Mouse (Mus musculus) limb, embryonic 15.5 days (tissue): ENCODE measurements around the gene Rgs13. TPM values are rescaled to one million over a fixed set of nuclear protein-coding genes. Genes with fewer than 3 reads are reported as not detected.
"Not testable (repeated sequence)": the region's sequence is repeated elsewhere in the genome, so short reads cannot be mapped to it uniquely, and the experiment has no call there.

ENCODE experiments used
- ATAC-seq: fragments of 200-750 bp; cut with Nextera tagmentation; 2 replicates; pipeline ENCODE4 v1.8.0; 2017; ENCODE audit warnings: low read depth, moderate TSS enrichment; ENCODE audit not compliant: insufficient number of reproducible peaks, low FRiP score, low TSS enrichment
- H3K27ac ChIP-seq: fragments of 300-500 bp; sonication (generic); 2 replicates; pipeline ENCODE4 v1.5.1; 2015; ENCODE audit warnings: moderate library complexity, mild to moderate bottlenecking, inconsistent platforms
- H3K27me3 ChIP-seq: fragments of 300-500 bp; sonication (generic); 2 replicates; pipeline ENCODE4 v1.6.1; 2015; ENCODE audit warnings: inconsistent platforms
- H3K36me3 ChIP-seq: fragments of 300-500 bp; sonication (generic); 2 replicates; pipeline ENCODE4 v1.6.1; 2015; ENCODE audit warnings: inconsistent platforms
- H3K4me1 ChIP-seq: fragments of 300-500 bp; sonication (generic); 2 replicates; pipeline ENCODE4 v1.6.1; 2015; ENCODE audit warnings: inconsistent platforms
- H3K4me2 ChIP-seq: fragments of 300-500 bp; sonication (generic); 2 replicates; pipeline ENCODE4 v1.6.1; 2015; ENCODE audit warnings: mild to moderate bottlenecking, inconsistent platforms
- H3K4me3 ChIP-seq: fragments of 300-500 bp; sonication (generic); 2 replicates; pipeline ENCODE4 v1.5.1; 2015; ENCODE audit warnings: mild to moderate bottlenecking, inconsistent platforms
- H3K9ac ChIP-seq: fragments of 300-500 bp; sonication (generic); 2 replicates; pipeline ENCODE4 v1.6.1; 2015; ENCODE audit warnings: inconsistent platforms
- H3K9me3 ChIP-seq: fragments of 300-500 bp; sonication (generic); 2 replicates; pipeline ENCODE4 v1.6.1; 2016; ENCODE audit warnings: inconsistent platforms
- WGBS: fragments of 180-500 bp; shearing (Covaris S2); methylation state at CpG from one replicate; pipeline ENCODE4 v1.1.7; 2015; 5-methylcytosine and 5-hydroxymethylcytosine counted together
- polyA plus RNA-seq: library from polyadenylated mRNA; unstranded; fragments of >200 nt; fragmentation: Nextera tagmentation; extraction: Ambion mirVana; gene quantifications from 2 replicates; pipeline ENCODE4 v1.2.1, GENCODE M21; 2015

Rgs13 gene
- polyA plus RNA-seq, 1 experiment from 2014 or later, result 1.2 TPM

DNA sequence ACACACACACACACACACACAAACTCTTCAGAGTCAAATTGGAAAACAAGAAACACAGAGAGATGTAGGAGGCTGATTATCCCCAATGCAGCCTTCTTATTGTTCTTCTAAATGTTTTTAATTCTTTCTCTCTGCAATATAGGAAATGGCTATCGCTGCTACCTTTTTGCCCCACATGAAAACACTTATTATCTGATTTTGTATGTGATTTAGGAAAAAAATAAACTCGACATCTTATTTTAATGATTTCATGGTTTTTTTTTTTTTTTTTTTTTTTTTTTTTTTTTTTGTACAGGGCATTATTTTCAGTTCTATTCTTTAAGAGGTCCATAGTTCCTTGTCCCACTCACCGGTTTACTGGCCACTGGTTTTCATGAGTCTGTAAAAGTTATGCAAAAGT, 27.2 kb downstream of the Rgs13 start:
- Histone ChIP-seq H3K9me3 (no peaks in the 10 kb centered on the region), H3K4me1 (no peaks in the 10 kb centered on the region), H3K27ac (no peak overlapping the region), H3K4me2 (no peak overlapping the region), H3K27me3 (no peaks in the 10 kb centered on the region), H3K36me3 (no peaks in the 10 kb centered on the region), H3K9ac (no peak overlapping the region), H3K4me3 (no peak overlapping the region)
- 70% methylated on average over 3 of the region's 3 CpGs for WGBS
- ATAC-seq, result no peak

DNA sequence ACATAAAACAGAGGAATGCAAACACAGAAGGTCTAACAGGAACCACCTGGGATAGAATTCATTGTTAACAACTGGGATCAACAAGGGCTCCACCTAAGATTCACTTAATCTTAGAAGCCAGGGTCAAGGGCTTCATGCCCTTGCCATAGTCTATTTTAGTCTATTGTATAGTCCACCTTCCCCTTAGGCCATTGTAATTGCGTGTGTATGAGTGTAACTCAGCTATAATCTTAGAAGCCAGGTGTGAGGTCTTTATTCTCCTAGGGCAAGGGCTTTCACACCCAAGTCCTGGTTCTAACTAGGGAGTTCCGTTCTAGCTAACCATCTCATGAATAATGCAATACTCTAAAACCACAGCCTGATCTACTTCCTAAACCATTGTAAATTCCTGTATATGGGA, 35.8 kb downstream of the Rgs13 start:
- WGBS, result 83% methylated on average over 2 of the region's 2 CpGs
- not testable (repeated sequence) for H3K4me3 ChIP-seq, H3K9me3 ChIP-seq, H3K4me1 ChIP-seq, H3K9ac ChIP-seq, ATAC-seq, H3K27ac ChIP-seq, H3K27me3 ChIP-seq, H3K36me3 ChIP-seq, H3K4me2 ChIP-seq

DNA sequence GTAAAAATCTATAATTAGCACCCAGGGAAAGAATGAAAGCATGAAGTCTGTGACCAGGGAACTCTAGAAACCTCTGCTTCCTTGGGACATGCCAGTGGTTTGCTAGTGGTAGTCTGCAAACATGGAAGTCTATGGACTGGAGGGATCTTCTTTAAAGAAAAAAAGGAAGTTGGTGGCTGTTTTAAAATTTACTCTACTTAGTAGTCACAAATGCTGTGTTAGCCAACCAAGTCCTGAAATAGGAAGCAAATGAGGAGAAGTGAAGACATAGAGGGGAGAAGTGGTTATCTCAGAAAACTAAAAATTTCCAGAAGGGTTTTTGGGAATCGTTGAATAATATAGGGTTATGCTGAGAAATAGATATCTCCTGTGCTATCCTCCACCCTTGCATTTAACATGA, 37.3 kb downstream of the Rgs13 start:
- ATAC-seq, result no peak
- 88% methylated on average over 1 of the region's 1 CpGs for WGBS
- Histone ChIP-seq H3K4me2 (no peak overlapping the region), H3K27me3 (no peaks in the 10 kb centered on the region), H3K4me1 (no peaks in the 10 kb centered on the region), H3K9ac (no peak overlapping the region), H3K9me3 (no peaks in the 10 kb centered on the region), H3K27ac (no peak overlapping the region), H3K4me3 (no peak overlapping the region), H3K36me3 (no peaks in the 10 kb centered on the region)

DNA sequence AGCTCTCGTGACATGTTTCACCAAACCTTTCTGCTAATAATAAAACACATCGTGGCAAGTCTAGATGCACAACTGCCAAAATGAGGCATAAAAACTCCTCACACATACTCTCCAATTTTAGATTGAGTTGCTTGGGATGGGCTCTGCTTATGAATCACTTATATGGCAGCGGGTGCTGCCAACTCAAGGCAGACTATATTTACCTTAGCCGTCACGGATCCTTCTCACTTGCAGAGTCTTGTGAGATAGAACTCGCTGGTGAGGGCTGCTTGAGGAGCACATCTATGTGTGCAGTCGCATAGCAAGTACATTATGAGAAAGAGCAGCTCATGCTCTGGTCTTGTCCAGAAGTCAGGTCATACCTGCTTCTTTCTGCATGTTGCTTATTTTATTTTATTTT, 49.2 kb downstream of the Rgs13 start:
- H3K4me3 ChIP-seq, result no peak overlapping the region
- no peaks in the 10 kb centered on the region for H3K36me3 ChIP-seq
- no peak overlapping the region for H3K9ac ChIP-seq
- no peaks in the 10 kb centered on the region for H3K9me3 ChIP-seq
- H3K4me1 ChIP-seq, result no peaks in the 10 kb centered on the region
- H3K4me2 ChIP-seq, result no peak overlapping the region
- no peak overlapping the region for H3K27ac ChIP-seq
- ATAC-seq, result no peak
- H3K27me3 ChIP-seq, result no peaks in the 10 kb centered on the region
- 84% methylated on average over 7 of the region's 7 CpGs for WGBS

DNA sequence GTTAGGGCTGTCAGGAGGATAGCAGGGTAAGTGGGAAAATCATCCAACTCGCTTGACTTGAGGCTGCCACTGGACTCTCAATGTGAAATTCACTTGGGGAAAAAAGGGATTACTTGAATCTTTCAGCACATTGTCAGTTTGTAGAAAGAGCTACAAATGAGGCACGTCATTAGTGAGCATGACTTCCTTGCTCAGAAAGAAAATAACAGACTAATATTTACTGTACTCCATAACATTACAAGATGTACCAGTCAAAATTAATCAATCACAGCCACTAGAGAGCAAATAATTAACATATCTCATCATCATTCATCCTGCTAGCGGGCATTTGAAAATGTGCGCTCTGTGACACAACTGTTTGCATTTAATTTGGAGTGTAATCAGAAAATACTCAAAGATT, 57.1 kb downstream of the Rgs13 start:
- Histone ChIP-seq H3K27ac (no peak overlapping the region), H3K4me1 (no peaks in the 10 kb centered on the region), H3K4me2 (no peak overlapping the region), H3K9me3 (no peaks in the 10 kb centered on the region), H3K36me3 (no peaks in the 10 kb centered on the region), H3K4me3 (no peak overlapping the region), H3K9ac (no peak overlapping the region), H3K27me3 (no peaks in the 10 kb centered on the region)
- 83% methylated on average over 4 of the region's 4 CpGs for WGBS
- no peak for ATAC-seq

DNA sequence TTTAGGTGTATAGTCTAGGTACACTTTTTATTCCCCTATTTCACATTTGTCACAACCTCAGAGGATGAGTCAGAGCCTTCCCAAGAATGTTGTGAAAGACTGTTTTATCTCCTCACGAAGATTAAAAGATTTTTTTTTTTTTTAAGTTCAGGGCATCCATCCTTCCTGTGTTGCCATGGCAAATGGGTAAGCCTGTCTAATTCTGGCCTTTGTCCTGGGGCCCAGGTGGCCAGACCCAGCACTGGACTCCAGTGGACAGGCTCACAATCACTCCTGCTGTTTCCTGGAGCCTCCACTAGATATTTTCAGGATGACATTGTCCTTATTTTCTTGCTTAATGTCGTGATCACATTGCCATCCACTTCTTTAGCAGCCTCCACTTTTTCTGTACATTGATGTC, 57.7 kb downstream of the Rgs13 start:
- Histone ChIP-seq H3K36me3 (no peaks in the 10 kb centered on the region), H3K9ac (no peak overlapping the region), H3K9me3 (no peaks in the 10 kb centered on the region), H3K27ac (no peak overlapping the region), H3K4me3 (no peak overlapping the region), H3K4me1 (no peaks in the 10 kb centered on the region), H3K4me2 (no peak overlapping the region), H3K27me3 (no peaks in the 10 kb centered on the region)
- 73% methylated on average over 2 of the region's 2 CpGs for WGBS
- ATAC-seq, result no peak

DNA sequence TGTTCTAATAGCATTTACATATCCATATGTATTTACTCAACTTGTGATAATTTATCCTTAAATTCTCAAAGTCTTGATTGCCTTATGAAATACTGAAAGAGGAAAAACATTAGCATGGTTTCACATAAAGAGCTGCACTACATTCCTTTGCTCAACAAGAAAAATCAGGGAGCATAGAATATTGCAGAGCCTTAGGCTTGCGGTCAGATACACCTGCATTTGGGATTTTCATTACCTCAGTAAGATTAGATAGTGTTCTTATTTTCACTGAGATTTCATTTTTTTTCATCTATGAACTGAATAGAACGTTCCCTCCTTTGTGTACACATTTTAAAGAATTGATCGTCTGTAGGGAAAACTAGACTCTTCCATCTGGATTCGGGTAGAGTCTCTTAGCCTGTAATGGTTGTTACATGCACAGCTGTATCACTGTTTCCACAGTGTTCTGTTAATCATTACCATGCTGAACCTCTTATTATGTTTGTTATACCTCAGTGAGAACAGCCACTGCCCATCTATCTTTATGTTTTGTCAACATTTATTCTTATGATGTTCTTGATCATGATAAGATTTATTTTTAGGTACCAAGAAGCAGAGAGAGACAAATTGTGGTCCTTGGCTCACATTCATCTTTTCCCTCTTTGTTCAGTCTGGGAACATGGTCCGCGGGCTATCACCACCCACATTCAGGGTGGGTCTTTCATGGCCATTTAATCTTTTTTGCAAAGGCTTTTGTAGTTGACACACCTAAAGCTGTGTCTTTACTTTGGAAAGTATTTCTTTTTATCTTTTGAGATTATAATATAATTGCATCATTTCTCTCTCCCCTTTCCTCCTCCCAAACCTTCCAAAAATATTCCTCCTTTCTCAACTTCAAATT, 61.1 kb downstream of the Rgs13 start:
- H3K9me3 ChIP-seq, result no peaks in the 10 kb centered on the region
- WGBS, result 70% methylated on average over 6 of the region's 6 CpGs
- no peak overlapping the region for H3K27ac ChIP-seq
- H3K36me3 ChIP-seq, result no peaks in the 10 kb centered on the region
- ATAC-seq, result no peak
- H3K4me1 ChIP-seq, result 0 out of 2 replicates have a peak, but pooled peaks cover 6% of the 10 kb centered on the region
- no peak overlapping the region for H3K9ac ChIP-seq
- H3K27me3 ChIP-seq, result no peaks in the 10 kb centered on the region
- H3K4me2 ChIP-seq, result no peak overlapping the region
- H3K4me3 ChIP-seq, result no peak overlapping the region

DNA sequence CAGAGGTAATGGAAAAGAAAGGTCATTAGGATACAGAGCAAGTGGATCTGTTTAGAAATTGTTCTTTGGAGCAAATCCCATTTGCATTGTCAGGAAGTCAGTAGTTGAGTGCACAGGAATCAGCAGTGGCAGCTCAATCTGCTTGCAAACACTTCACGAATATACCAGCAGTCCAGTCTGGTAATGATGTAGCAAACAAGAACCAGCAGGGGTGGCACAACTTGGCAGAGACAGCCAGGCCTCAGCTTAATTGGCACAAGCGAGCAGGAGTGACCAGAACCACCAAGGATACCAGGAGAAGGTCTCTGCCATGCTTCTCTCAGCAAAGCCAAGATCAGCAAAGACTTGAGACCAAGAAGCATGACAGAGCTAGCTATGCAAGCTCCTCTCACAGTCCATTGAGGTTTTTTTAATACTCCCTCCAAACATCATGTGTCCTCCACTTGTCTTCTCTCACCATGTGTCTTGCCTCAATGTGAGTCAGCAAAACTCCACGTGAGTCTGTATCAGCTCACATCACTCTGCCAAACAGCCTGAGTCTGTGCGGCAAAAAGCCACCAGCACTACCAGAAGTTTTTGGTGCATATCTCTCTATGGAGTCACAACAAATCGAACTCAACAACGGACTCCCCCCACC, 63.6 kb downstream of the Rgs13 start:
- WGBS, result 71% methylated on average over 6 of the region's 6 CpGs

DNA sequence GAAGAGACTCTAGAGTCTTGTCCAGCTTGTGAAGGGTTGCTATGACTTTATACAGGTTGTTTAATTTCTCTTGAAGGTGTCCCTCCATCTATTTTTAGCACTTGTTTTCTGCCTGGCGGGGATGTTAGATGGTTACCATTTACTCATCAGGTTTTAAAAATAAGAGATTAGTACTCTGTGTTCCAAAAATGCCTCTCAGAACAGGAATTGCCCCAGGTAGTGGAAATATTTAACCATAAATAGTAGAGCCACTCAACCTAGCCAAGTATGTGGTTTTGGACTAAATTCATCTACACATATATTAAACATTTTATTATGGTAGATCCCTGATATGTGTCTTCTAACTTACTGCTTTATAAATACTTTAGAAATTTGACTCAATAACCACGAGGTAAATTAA, 64.2 kb downstream of the Rgs13 start:
- 49% methylated on average over 2 of the region's 2 CpGs for WGBS
- Histone ChIP-seq H3K4me2 (no peak overlapping the region), H3K27me3 (no peaks in the 10 kb centered on the region), H3K4me3 (no peak overlapping the region), H3K9ac (no peak overlapping the region), H3K36me3 (no peaks in the 10 kb centered on the region), H3K4me1 (0 out of 2 replicates have a peak, but pooled peaks cover 6% of the 10 kb centered on the region), H3K27ac (no peak overlapping the region), H3K9me3 (no peaks in the 10 kb centered on the region)
- no peak for ATAC-seq

More for the DNA sequence above, 63.6 kb downstream of the Rgs13 start:
- ATAC-seq, result no peak
- no peaks in the 10 kb centered on the region for H3K27me3 ChIP-seq
- H3K9me3 ChIP-seq, result no peaks in the 10 kb centered on the region
- H3K4me1 ChIP-seq, result 0 out of 2 replicates have a peak, but pooled peaks cover 6% of the 10 kb centered on the region
- H3K9ac ChIP-seq, result no peak overlapping the region
- no peaks in the 10 kb centered on the region for H3K36me3 ChIP-seq
- no peak overlapping the region for H3K4me3 ChIP-seq
- no peak overlapping the region for H3K4me2 ChIP-seq
- no peak overlapping the region for H3K27ac ChIP-seq

DNA sequence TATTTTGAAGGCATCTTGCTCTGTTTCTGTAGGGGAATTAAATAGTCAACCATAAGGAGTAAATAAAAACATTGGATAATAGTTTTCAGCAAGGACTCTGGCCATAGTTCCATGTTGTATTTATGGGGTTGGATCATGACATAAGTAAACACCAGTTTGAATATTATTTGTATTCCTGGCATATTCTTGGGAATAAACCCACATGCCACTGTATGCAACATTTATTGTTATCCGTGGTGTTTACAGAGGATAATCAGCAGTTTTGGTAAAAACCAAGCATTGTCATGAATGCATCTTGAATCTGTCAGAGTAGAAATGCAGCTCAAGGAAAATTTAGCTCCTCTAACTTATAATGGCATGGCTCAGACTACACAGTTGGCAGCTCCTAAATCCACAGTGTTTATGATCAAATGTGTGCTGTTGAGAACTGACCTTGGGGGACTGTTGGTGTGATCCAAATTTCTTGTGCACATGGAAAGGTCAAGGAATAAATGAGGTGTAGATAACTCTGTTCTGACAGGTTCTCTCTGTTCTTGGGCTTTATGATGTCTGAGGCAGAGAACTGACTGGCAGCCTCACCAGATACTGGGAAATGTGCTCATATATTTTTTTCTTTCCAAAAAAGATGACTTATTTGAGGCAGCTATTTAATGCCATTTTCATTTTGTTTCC, 78.4 kb downstream of the Rgs13 start:
- H3K4me1 ChIP-seq, result no peaks in the 10 kb centered on the region
- H3K4me2 ChIP-seq, result no peak overlapping the region
- 71% methylated on average over 1 of the region's 1 CpGs for WGBS
- no peak; the same call in 1 of the 2 replicates for ATAC-seq
- no peaks in the 10 kb centered on the region for H3K36me3 ChIP-seq
- H3K9me3 ChIP-seq, result no peaks in the 10 kb centered on the region
- H3K27me3 ChIP-seq, result no peaks in the 10 kb centered on the region
- H3K9ac ChIP-seq, result no peak overlapping the region
- H3K4me3 ChIP-seq, result no peak overlapping the region
- H3K27ac ChIP-seq, result no peak overlapping the region

DNA sequence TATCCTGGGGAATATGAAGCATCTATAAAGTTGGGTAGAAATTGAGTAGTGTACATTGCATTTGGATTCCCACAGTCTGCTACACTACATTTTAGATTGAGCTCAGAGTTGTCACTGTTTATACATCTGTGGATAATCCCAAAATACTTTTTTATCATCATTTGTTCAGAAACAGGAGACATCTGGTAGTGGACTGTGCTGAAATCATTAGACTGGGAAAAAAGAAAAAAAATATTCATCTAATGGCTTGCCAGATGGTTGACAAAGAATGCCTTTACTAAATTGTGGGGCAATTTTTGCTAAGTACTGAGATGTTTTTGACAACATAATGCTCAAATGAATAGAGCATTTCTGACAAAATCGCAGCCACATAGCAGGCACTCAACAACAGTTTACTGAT, 86.8 kb downstream of the Rgs13 start:
- no peak for ATAC-seq
- Histone ChIP-seq H3K27ac (no peak overlapping the region), H3K4me2 (no peak overlapping the region), H3K36me3 (no peaks in the 10 kb centered on the region), H3K4me1 (no peaks in the 10 kb centered on the region), H3K9ac (no peak overlapping the region), H3K27me3 (no peaks in the 10 kb centered on the region), H3K9me3 (no peaks in the 10 kb centered on the region), H3K4me3 (no peak overlapping the region)
- 83% methylated on average over 1 of the region's 1 CpGs for WGBS
